Mouse (Mus musculus) right cerebral cortex, postnatal 14 days (tissue): Measurements from ENCODE around the gene Palmd.
A peak's percentile ranks its signal among the peaks of the same experiment; 100 is the strongest.

Experiments
- DNase-seq: peaks from one replicate; pipeline ENCODE4 v3.0.0; 2022

The Palmd gene

GRCm38 (mm10) chr3:116953366-116953765 lies 15.4 kb downstream of the Palmd start:
- no peak for DNase-seq

GRCm38 (mm10) chr3:116952242-116952899 lies 16.4 kb downstream of the Palmd start:
- no peak for DNase-seq

- DNase-seq = no peak
These were observed 17.3 kb downstream of the Palmd start for GRCm38 (mm10) chr3:116951489-116951888.

- no peak for DNase-seq
These were observed 18.1 kb downstream of the Palmd start for GRCm38 (mm10) chr3:116950665-116951115.

GRCm38 (mm10) chr3:116946476-116946875 lies 22.3 kb downstream of the Palmd start:
- DNase-seq = no peak

GRCm38 (mm10) chr3:116943422-116943821 lies 25.4 kb downstream of the Palmd start:
- DNase-seq = no peak

GRCm38 (mm10) chr3:116942751-116943150 lies 26.0 kb downstream of the Palmd start:
- no peak for DNase-seq

- DNase-seq = no peak
These were observed 27.1 kb downstream of the Palmd start for GRCm38 (mm10) chr3:116941559-116942117.

- DNase-seq = no peak
These were observed 27.8 kb downstream of the Palmd start for GRCm38 (mm10) chr3:116940804-116941558.

GRCm38 (mm10) chr3:116936934-116937691 lies 31.7 kb downstream of the Palmd start:
- DNase-seq = no peak

GRCm38 (mm10) chr3:116933158-116933557 lies 35.6 kb downstream of the Palmd start:
- DNase-seq = no peak

GRCm38 (mm10) chr3:116928994-116929393 lies 39.8 kb downstream of the Palmd start:
- DNase-seq = no peak

- DNase-seq = no peak
These were observed 45.7 kb downstream of the Palmd start for GRCm38 (mm10) chr3:116923042-116923441.

GRCm38 (mm10) chr3:116921535-116921934 lies 47.3 kb downstream of the Palmd start:
- no peak for DNase-seq

- no peak for DNase-seq
These were observed 51.8 kb downstream of the Palmd start for GRCm38 (mm10) chr3:116917016-116917415.

GRCm38 (mm10) chr3:116914931-116915330 lies 53.9 kb downstream of the Palmd start:
- DNase-seq = no peak

GRCm38 (mm10) chr3:116914374-116914773 lies 54.4 kb downstream of the Palmd start:
- DNase-seq = no peak

- DNase-seq = no peak
These were observed 62.2 kb downstream of the Palmd start for GRCm38 (mm10) chr3:116906596-116906995.

- DNase-seq = peak; percentile 50
These were observed 62.9 kb downstream of the Palmd start for GRCm38 (mm10) chr3:116905898-116906297.

GRCm38 (mm10) chr3:116904158-116904557 lies 64.6 kb downstream of the Palmd start:
- peak; percentile 83 for DNase-seq

GRCm38 (mm10) chr3:116892872-116893271 lies 75.9 kb downstream of the Palmd start:
- no peak for DNase-seq

GRCm38 (mm10) chr3:116892206-116892563 lies 76.6 kb downstream of the Palmd start:
- no peak for DNase-seq
